Mouse (Mus musculus): ENCODE data around the gene Tbc1d16.

- TF ChIP-seq POLR2A (IDR thresholded peaks at IDR 0.05; ENCODE audit: low read depth, low read length), result no peak
- no peak for TF ChIP-seq CTCF (IDR thresholded peaks at IDR 0.05; ENCODE audit: extremely low read depth, insufficient read depth, insufficient read length, insufficient replicate concordance)
Observed at GRCm38 (mm10) chr11:119258572-119259322, 30.4 kb upstream of the Tbc1d16 start.

All from spleen, adult 2 months (tissue).